Mouse (Mus musculus) thymus, adult 2 months (tissue): ENCODE results near the gene Fam168a.

Experiments used
- CTCF ChIP-seq: fragments of 200-500 bp; IDR thresholded peaks from 2 replicates; pipeline ENCODE4 v1.5.1; 2012; ENCODE audit warnings: mild to moderate bottlenecking, control low read depth, low read length, moderate library complexity, borderline replicate concordance; ENCODE audit not compliant: control insufficient read depth, poor library complexity, insufficient read depth; ENCODE audit errors: extremely low read depth
- POLR2A ChIP-seq: fragments of 200-500 bp; IDR thresholded peaks from 2 replicates; pipeline ENCODE4 v1.6.1; 2012; ENCODE audit warnings: mild to moderate bottlenecking, low read length, control low read depth, moderate library complexity; ENCODE audit not compliant: control insufficient read depth, poor library complexity, insufficient read depth; ENCODE audit errors: extremely low read depth

GRCm38 (mm10) chr7:100855795-100856573 lies 149.5 kb downstream of the Fam168a start:
- TF ChIP-seq CTCF (no peak), POLR2A (no peak)
